Mouse (Mus musculus) bone marrow, adult 2 months (tissue): ENCODE data around the gene Bloc1s6. TPM values are rescaled to one million over a fixed set of nuclear protein-coding genes. Genes with fewer than 3 reads are reported as not detected.

Source experiments
- H3K27ac ChIP-seq: fragments of 200-500 bp; 2 replicates; pipeline ENCODE4 v1.5.1; 2012; ENCODE audit warnings: low read depth, mild to moderate bottlenecking, control low read depth, inconsistent platforms, low read length; ENCODE audit not compliant: control insufficient read depth, poor library complexity, insufficient read depth
- H3K4me1 ChIP-seq: fragments of 200-500 bp; 2 replicates; pipeline ENCODE4 v1.6.1; 2011; ENCODE audit warnings: low read length; ENCODE audit not compliant: control insufficient read depth, insufficient read depth
- H3K4me3 ChIP-seq: fragments of 200-500 bp; replicated peaks from 2 replicates; pipeline ENCODE3; 2011; ENCODE audit warnings: mild to moderate bottlenecking, low read depth, low read length, control low read depth; ENCODE audit not compliant: control insufficient read depth
- CTCF ChIP-seq: fragments of 200-500 bp; IDR thresholded peaks from 2 replicates; pipeline ENCODE4 v1.5.1; 2011; ENCODE audit warnings: low read length, control low read depth; ENCODE audit not compliant: control insufficient read depth, insufficient read depth
- POLR2A ChIP-seq: fragments of 200-500 bp; IDR thresholded peaks from 2 replicates; pipeline ENCODE4 v1.6.1; 2011; ENCODE audit warnings: low read depth, mild to moderate bottlenecking, control low read depth, low read length, borderline replicate concordance; ENCODE audit not compliant: control insufficient read depth
- WGBS: fragments of 180-500 bp; shearing (Covaris S2); methylation state at CpG from one replicate; pipeline ENCODE4 v1.1.7; 2018; 5-methylcytosine and 5-hydroxymethylcytosine counted together
- polyA plus RNA-seq: library from polyadenylated mRNA; stranded (reverse); fragments of >200 nt; gene quantifications from 2 replicates; pipeline ENCODE4 v1.2.4, GENCODE M21; 2011; ENCODE audit warnings: low replicate concordance; ENCODE audit not compliant: missing spikeins, insufficient read depth, insufficient read length

Bloc1s6 gene
- polyA plus RNA-seq, 1 experiment: 11.4 TPM

DNA sequence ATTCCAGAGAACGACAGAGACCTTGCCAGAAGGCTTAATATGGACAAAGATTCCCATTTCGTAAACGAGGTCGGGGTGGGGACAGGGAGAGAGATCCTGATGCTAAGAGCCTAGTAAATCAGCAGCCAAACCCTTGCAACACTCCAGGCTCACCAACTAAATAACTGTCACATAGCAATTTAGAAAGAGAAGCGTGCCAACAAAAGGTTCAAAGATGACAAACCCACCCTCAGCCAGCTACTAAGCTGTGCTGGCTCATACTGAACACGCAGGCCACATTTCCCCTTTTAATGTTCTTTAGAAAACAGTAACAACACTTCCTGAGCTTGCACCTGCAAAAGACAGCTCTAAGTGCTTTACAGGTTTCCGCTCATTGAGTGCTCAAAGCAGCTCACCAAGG lies 51.0 kb downstream of the Bloc1s6 start:
- 31% methylated on average over 7 of the region's 7 CpGs for WGBS

DNA sequence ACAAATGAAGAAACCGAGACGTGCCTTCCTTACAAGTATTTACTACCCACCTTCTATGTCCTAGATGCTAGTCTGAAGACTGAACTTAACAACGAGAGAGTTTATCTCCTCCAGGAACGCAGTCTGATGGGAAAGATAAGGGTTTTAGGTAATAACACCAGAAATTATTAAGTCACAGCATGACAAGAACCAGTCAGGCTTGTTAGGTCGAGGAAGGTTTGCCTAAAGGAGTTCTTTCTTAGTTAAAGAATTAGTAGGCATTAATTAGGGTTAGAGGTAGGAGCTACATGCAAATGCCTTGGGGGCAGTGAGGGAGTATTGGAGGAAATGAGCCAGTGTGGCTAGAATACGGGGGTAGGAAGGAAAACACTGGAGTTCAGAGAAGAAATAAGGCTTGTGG lies 51.4 kb downstream of the Bloc1s6 start:
- no peak overlapping the region for H3K27ac ChIP-seq
- no peak for TF ChIP-seq CTCF
- no peak for TF ChIP-seq POLR2A
- 17% methylated on average over 6 of the region's 6 CpGs for WGBS
- no peaks in the 10 kb centered on the region for H3K4me1 ChIP-seq
- H3K4me3 ChIP-seq: no peak overlapping the region

More for the DNA sequence above, 51.0 kb downstream of the Bloc1s6 start:
- no peaks in the 10 kb centered on the region for H3K4me1 ChIP-seq
- no peak for TF ChIP-seq POLR2A
- no peak for TF ChIP-seq CTCF
- H3K4me3 ChIP-seq: no peak overlapping the region
- H3K27ac ChIP-seq: no peak overlapping the region

Other genes with a start within 250 kb of the Bloc1s6 start
- gene Gatm, start 127.2 kb upstream of the Bloc1s6 start, polyA plus RNA-seq: 16.6 and 19.8 TPM in 2 replicates
- gene AA467197, start 101.5 kb upstream of the Bloc1s6 start, polyA plus RNA-seq: 8.0 and 31.5 TPM in 2 replicates
- gene Slc30a4, start 35.8 kb upstream of the Bloc1s6 start, polyA plus RNA-seq: 0.18 and 2.8 TPM in 2 replicates
- 49.3 and 84.1 TPM in 2 replicates for gene Sqor, start 26.7 kb downstream of the Bloc1s6 start, polyA plus RNA-seq